Mouse (Mus musculus): Measurements from ENCODE around the gene Gjb5. TPM values are rescaled to one million over a fixed set of nuclear protein-coding genes. Genes with fewer than 3 reads are reported as not detected.

The Gjb5 gene
- polyA plus RNA-seq, 1 experiment from 2014 or later: 0.88 TPM

- Histone ChIP-seq H3K27me3 (ENCODE audit: control insufficient read depth, insufficient read depth, low read length) (peaks cover 17% of the 10 kb centered on the region; the same call in 1 of the 2 replicates), H3K4me1 (ENCODE audit: control insufficient read depth, insufficient read depth, low read length) (0 out of 2 replicates have a peak, but pooled peaks cover 4% of the 10 kb centered on the region), H3K9me3 (ENCODE audit: control insufficient read depth, low read length) (no peaks in the 10 kb centered on the region), H3K36me3 (ENCODE audit: control insufficient read depth, insufficient read depth, low read length) (no peaks in the 10 kb centered on the region), H3K9ac (ENCODE audit: low read length) (no peak overlapping the region), H3K27ac (replicated peaks; ENCODE audit: low read depth, low read length) (no peak overlapping the region), H3K4me2 (ENCODE audit: low read depth, severe bottlenecking) (no peak overlapping the region), H3K4me3 (ENCODE audit: low read depth, low read length) (no peak overlapping the region)
- ATAC-seq (ENCODE audit: insufficient number of reproducible peaks, low FRiP score, low TSS enrichment, low read depth) (no peak), DNase-seq (ENCODE audit: low spot score) (no peak)
- 66% methylated on average over 24 of the region's 24 CpGs for WGBS
These were observed 45.6 kb downstream of the Gjb5 start for GRCm38 (mm10) chr4:127312349-127312748.

GRCm38 (mm10) chr4:127311561-127311960 lies 46.4 kb downstream of the Gjb5 start:
- peaks cover 17% of the 10 kb centered on the region; the same call in 1 of the 2 replicates for H3K27me3 ChIP-seq (ENCODE audit: control insufficient read depth, insufficient read depth, low read length)
- H3K4me2 ChIP-seq (ENCODE audit: low read depth, severe bottlenecking): no peak overlapping the region
- H3K4me1 ChIP-seq (ENCODE audit: control insufficient read depth, insufficient read depth, low read length): 0 out of 2 replicates have a peak, but pooled peaks cover 4% of the 10 kb centered on the region
- H3K36me3 ChIP-seq (ENCODE audit: control insufficient read depth, insufficient read depth, low read length): no peaks in the 10 kb centered on the region
- no peak overlapping the region for H3K9ac ChIP-seq (ENCODE audit: low read length)
- 56% methylated on average over 9 of the region's 9 CpGs for WGBS
- H3K9me3 ChIP-seq (ENCODE audit: control insufficient read depth, low read length): no peaks in the 10 kb centered on the region
- no peak overlapping the region for H3K27ac ChIP-seq (replicated peaks; ENCODE audit: low read depth, low read length)
- ATAC-seq (ENCODE audit: insufficient number of reproducible peaks, low FRiP score, low TSS enrichment, low read depth): no peak
- no peak overlapping the region for H3K4me3 ChIP-seq (ENCODE audit: low read depth, low read length)
- no peak for DNase-seq (ENCODE audit: low spot score)

- no peak overlapping the region for H3K4me3 ChIP-seq (ENCODE audit: low read depth, low read length)
- no peak overlapping the region for H3K9ac ChIP-seq (ENCODE audit: low read length)
- no peaks in the 10 kb centered on the region for H3K36me3 ChIP-seq (ENCODE audit: control insufficient read depth, insufficient read depth, low read length)
- no peaks in the 10 kb centered on the region for H3K4me1 ChIP-seq (ENCODE audit: control insufficient read depth, insufficient read depth, low read length)
- DNase-seq (ENCODE audit: low spot score): no peak
- no peaks in the 10 kb centered on the region for H3K27me3 ChIP-seq (ENCODE audit: control insufficient read depth, insufficient read depth, low read length)
- no peak overlapping the region for H3K4me2 ChIP-seq (ENCODE audit: low read depth, severe bottlenecking)
- H3K27ac ChIP-seq (replicated peaks; ENCODE audit: low read depth, low read length): no peak overlapping the region
- H3K9me3 ChIP-seq (ENCODE audit: control insufficient read depth, low read length): no peaks in the 10 kb centered on the region
- WGBS: 58% methylated on average over 2 of the region's 2 CpGs
- no peak for ATAC-seq (ENCODE audit: insufficient number of reproducible peaks, low FRiP score, low TSS enrichment, low read depth)
These were observed 51.1 kb downstream of the Gjb5 start for GRCm38 (mm10) chr4:127306915-127307314.

Other genes starting within 250 kb of the Gjb5 start
- gene Tmem35b, start 234.5 kb downstream of the Gjb5 start, polyA plus RNA-seq (2014; fragmentation: Nextera tagmentation; extraction: Ambion mirVana): 10.2 and 10.8 TPM in 2 replicates
- 0.20 and 0.25 TPM in 2 replicates for gene Dlgap3, start 189.0 kb downstream of the Gjb5 start, polyA plus RNA-seq (2014; fragmentation: Nextera tagmentation; extraction: Ambion mirVana)
- 61.5 and 65.9 TPM in 2 replicates for gene Smim12, start 114.4 kb downstream of the Gjb5 start, polyA plus RNA-seq (2014; fragmentation: Nextera tagmentation; extraction: Ambion mirVana)
- 11.8 and 11.9 TPM in 2 replicates for gene Gja4, start 44.1 kb downstream of the Gjb5 start, polyA plus RNA-seq (2014; fragmentation: Nextera tagmentation; extraction: Ambion mirVana)
- gene Gjb3, start 27.3 kb downstream of the Gjb5 start, polyA plus RNA-seq (2014; fragmentation: Nextera tagmentation; extraction: Ambion mirVana): 5.3 and 6.2 TPM in 2 replicates
- 0.13 TPM in 1 of 2 replicates, not detected in the other for gene Gjb4, start 4.1 kb downstream of the Gjb5 start, polyA plus RNA-seq (2014; fragmentation: Nextera tagmentation; extraction: Ambion mirVana)